Mouse (Mus musculus): ENCODE results near the gene Npb.

Gene Npb

DNA sequence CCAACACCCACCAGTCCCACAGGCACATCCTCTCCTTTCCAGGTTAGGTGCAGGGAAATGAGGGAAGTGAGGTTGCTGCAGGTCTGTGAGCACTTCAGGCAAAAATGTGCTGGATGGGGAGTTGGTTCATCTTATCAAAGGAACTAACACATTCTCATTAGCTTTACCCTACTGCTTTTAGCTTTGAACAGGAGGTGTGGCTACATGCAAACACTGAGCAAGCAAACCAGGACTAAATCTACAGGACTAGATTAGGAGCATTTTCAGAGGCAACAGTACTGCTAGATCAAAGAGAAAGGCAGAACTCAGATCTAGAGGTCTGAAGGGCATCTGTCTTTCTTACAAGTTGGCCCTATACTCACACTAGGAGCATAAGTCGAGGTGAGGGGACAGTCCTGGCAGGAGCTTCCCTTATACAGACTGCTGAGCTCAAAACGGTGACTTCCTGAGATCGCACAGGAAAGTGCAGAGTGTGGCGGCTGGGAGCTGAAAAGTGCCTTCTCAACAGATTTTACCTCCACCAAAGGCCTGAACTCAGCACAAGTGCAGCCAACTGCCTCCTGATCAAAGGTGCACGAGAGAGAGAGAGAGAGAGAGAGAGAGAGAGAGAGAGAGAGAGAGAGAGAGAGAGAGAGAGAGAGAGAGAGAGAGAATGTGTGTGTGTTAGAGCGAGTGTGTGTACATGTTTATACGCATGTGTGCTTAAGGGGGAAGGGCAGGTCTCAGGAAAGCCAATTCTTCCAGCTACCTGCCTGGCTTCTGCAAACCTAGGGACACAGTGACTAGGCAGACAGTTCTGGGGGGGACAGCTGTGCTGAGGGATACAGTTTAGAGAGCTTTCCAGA lies 22.8 kb downstream of the Npb start:
- peak in 1 of 2 experiments; percentile 55 for DNase-seq (ENCODE audit: low spot score in 2 of 2)

- DNase-seq (ENCODE audit: low spot score in 2 of 2), result peak; percentile 60 to 61
Observed at GRCm38 (mm10) chr11:120631726-120632448, 23.6 kb downstream of the Npb start.

- DNase-seq (ENCODE audit: low spot score in 2 of 2), result peak; percentile 84 to 86
Observed at GRCm38 (mm10) chr11:120632559-120633519, 24.6 kb downstream of the Npb start.

DNA sequence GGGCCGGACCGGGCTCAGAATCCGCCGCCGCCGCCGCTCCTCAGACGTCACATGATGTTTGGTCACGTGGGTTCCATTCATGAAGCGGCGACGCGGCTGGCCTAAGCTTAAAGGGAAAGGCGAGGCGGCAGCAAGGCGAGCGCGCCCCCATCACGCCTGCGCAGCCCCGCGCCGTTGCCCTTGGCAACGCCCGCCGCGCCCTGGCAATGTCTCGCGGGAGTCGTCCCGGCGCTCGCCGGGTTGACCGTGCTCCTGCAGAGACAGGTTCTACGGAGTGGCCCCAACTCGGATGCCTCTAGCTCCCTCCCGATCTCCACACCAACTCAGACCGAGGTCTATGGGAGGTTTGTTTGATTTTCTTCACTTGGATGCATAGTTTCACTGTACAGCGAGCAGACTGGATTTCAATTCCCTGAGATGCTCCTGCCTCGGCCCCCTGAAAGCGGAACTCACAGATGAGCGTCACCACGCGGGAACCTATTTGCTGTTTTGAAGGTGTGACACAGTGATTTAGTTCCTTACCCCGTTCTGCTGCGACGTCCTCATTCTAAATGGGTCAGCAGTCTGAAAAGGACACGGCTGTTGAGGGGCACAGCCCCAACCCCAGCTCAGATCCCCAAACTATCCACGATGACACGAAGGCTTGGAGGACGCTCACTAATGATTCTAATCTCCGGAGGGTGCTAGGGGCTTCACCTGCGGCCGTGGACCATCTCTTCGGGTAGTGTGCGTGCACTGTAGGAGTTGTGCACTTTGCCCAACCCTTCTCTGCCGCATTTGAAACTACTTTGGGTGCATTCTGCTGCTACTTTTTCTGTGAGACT lies 25.5 kb downstream of the Npb start, which contains the start of gene Mafg:
Gene Mafg (minus strand): TSS at position 81 of the 824 bp plus-strand sequence.
- DNase-seq (ENCODE audit: low spot score in 2 of 2), result peak; percentile 84 to 92

GRCm38 (mm10) chr11:120634810-120635209 lies 26.5 kb downstream of the Npb start:
- no peak for DNase-seq (ENCODE audit: low spot score in 2 of 2)

GRCm38 (mm10) chr11:120641255-120641654 lies 33.0 kb downstream of the Npb start:
- no peak for DNase-seq (ENCODE audit: low spot score in 2 of 2)

GRCm38 (mm10) chr11:120641869-120642268 lies 33.6 kb downstream of the Npb start:
- no peak for DNase-seq (ENCODE audit: low spot score in 2 of 2)

GRCm38 (mm10) chr11:120642939-120643600 lies 34.8 kb downstream of the Npb start:
- DNase-seq (ENCODE audit: low spot score in 2 of 2), result no peak

- peak; percentile 91 to 94 for DNase-seq (ENCODE audit: low spot score in 2 of 2)
Observed at GRCm38 (mm10) chr11:120643601-120643987, 35.3 kb downstream of the Npb start, which contains the start of gene Pycr1. Gene Pycr1 (minus strand): TSS chr11:120643769.

DNA sequence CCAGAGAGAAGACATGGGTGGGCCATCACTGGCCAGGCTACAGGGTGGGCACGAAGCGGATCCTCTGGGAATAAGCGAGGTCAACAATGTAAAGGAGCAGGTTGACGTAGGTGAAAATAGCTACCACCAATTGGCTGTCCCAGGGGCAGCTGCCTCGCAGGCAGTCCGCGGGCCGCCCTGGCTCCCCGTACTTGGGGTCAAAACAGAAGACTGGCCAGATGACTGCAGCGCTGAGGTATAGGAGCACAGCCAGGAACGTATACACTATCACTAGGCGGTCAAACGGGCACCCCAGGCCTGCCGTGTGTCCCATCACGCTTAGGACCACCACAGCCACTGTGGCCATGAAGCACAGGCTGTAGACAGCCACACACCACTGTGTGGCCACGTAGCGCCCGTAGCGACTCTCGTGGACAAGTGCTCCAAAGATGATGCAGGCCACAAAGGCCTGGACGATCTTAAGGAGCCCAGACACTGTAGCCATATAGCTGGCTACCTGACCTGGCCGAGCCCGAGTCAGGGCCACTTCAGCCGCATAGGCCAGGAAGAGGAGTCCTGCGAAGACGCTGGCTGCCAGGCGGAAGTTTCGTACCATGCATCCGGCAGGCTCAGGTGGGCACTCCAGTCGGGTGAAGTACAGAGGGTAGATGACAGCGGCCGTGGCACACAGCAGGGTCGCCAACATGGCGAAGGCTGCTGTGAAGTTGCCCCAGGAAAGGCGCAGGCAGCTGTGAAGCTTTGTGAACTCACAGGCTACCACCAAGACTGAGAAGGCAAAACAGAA lies 39.0 kb downstream of the Npb start:
- peak in 1 of 2 experiments; percentile 22 for DNase-seq (ENCODE audit: low spot score in 2 of 2)

DNA sequence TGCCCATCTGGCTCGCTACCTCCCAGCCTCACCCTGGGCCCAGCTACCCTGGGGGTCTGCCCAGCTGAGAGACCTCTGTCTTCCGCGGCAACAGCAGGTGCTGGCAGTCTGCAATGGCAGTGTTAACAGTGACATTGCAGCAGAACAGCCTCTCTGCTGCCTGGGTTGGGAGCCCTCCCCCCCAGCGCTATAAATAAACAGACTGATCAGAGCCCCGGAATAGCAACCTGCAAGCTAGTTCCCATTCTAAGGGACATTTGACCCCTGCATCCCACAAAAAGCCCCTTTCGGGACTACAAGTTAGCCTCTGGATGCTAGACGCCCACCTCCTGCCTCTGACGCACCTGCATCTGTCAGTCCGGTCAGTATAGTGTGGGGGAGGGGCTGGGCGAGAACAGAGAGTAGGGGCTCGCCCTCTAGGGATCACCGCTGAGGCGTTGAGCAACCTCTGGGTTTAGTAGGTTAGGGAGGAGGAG lies 39.8 kb downstream of the Npb start, which contains the start of gene Myadml2:
Gene Myadml2 (minus strand): TSS at position 158 of the 476 bp plus-strand sequence.
- DNase-seq (ENCODE audit: low spot score in 2 of 2), result peak; percentile 23 to 49

DNA sequence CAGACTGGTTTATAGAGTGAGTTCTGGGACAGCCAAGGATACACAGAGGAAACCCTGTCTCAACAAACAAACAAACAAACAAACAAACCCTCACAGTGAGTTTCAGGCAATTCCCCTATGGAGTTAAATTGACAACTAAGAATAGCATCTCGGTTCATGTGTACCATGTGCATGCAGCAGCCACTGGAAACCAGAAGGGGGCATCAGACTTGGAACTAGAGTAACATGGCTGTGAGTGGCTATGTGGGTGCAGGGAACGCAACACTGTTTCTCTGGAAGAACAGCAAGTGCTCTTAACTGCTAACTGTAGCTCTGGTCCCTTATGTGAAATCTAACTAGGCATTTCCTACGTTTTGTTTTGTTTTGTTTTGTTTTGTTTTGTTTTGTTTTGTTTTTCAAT lies 43.6 kb downstream of the Npb start:
- DNase-seq (ENCODE audit: low spot score in 2 of 2), result peak in 1 of 2 experiments; percentile 13

GRCm38 (mm10) chr11:120654741-120655140 lies 46.5 kb downstream of the Npb start:
- DNase-seq (ENCODE audit: low spot score in 2 of 2), result no peak

GRCm38 (mm10) chr11:120657301-120657700 lies 49.0 kb downstream of the Npb start:
- peak in 1 of 2 experiments; percentile 12 for DNase-seq (ENCODE audit: low spot score in 2 of 2)
